Mouse (Mus musculus) gastrocnemius, postnatal 14 days (tissue): ENCODE measurements around the gene Gm20715. TPM values are rescaled to one million over a fixed set of nuclear protein-coding genes. Genes with fewer than 3 reads are reported as not detected.
"Not testable (repeated sequence)": the region's sequence is repeated elsewhere in the genome, so short reads cannot be mapped to it uniquely, and the experiment has no call there.

Source experiments
- DNase-seq: peaks from one replicate; pipeline ENCODE4 v3.0.0; 2021; ENCODE audit warnings: mixed read lengths
- intact Hi-C: fragments of 180-260 bp; cut with DNase I; formaldehyde crosslinking; loops from one replicate; pipeline ENCODE4 v1.15.1; 2025; ENCODE audit warnings: low total_unique reads
- total RNA-seq, 2 experiments: library from RNA; stranded (reverse); gene quantifications; 2 replicates each; pipeline ENCODE4 v1.2.3; 2021

Gene Gm20715
- total RNA-seq, 2 experiments from 2014 or later: not detected

- intact Hi-C loops: no loop called here
- DNase-seq: no peak
Measured at GRCm38 (mm10) chr7:6414626-6415441, 4.8 kb downstream of the Gm20715 start.

- DNase-seq: no peak
- intact Hi-C loops: no loop called here
Measured at GRCm38 (mm10) chr7:6415442-6415787, 5.3 kb downstream of the Gm20715 start.

GRCm38 (mm10) chr7:6419894-6420293, 9.8 kb downstream of the Gm20715 start:
- intact Hi-C loops: no loop called here

GRCm38 (mm10) chr7:6429381-6429780, 19.3 kb downstream of the Gm20715 start:
- no peak for DNase-seq
- intact Hi-C loops: no loop called here

More at GRCm38 (mm10) chr7:6419894-6420293, 9.8 kb downstream of the Gm20715 start:
- no peak for DNase-seq

- DNase-seq: no peak
- intact Hi-C loops: loop anchor here (5.0 to 10.0 kb wide), 2 partner anchors 73 to 494 kb away; no protein-coding TSS in a partner anchor
Measured at GRCm38 (mm10) chr7:6430342-6430741, 20.3 kb downstream of the Gm20715 start.

GRCm38 (mm10) chr7:6438388-6438787, 28.3 kb downstream of the Gm20715 start, which contains the start of gene Olfr1344:
Olfr1344 (plus strand) TSS chr7:6438688.
- intact Hi-C loops: loop anchor here (10.0 kb wide), 1 partner anchor 486 kb away; no protein-coding TSS in a partner anchor
- no peak for DNase-seq

- intact Hi-C loops: no loop called here
- no peak for DNase-seq
Measured at GRCm38 (mm10) chr7:6441173-6441572, 31.1 kb downstream of the Gm20715 start.

GRCm38 (mm10) chr7:6447771-6448170, 37.7 kb downstream of the Gm20715 start:
- no peak for DNase-seq
- intact Hi-C loops: no loop called here

GRCm38 (mm10) chr7:6455868-6456267, 45.8 kb downstream of the Gm20715 start, which contains the start of gene Olfr1336:
Olfr1336 (plus strand) TSS chr7:6456168.
- intact Hi-C loops: no loop called here
- DNase-seq: no peak

- DNase-seq: no peak
- intact Hi-C loops: no loop called here
Measured at GRCm38 (mm10) chr7:6456399-6456798, 46.3 kb downstream of the Gm20715 start.

- no peak for DNase-seq
- intact Hi-C loops: no loop called here
Measured at GRCm38 (mm10) chr7:6466951-6467350, 56.9 kb downstream of the Gm20715 start, which contains the start of gene Olfr1346. Olfr1346 (plus strand) TSS chr7:6467101.

GRCm38 (mm10) chr7:6477633-6478032, 67.6 kb downstream of the Gm20715 start:
- DNase-seq, intact Hi-C loops: not testable (repeated sequence)

- no peak for DNase-seq
- intact Hi-C loops: no loop called here
Measured at GRCm38 (mm10) chr7:6486841-6487240, 76.8 kb downstream of the Gm20715 start, which contains the start of gene Olfr5. Olfr5 (minus strand) TSS chr7:6486941.

Other genes with a start within 250 kb of the Gm20715 start
- gene Zfp444, start 238.1 kb upstream of the Gm20715 start, total RNA-seq: 1 to 10 TPM; 6.0 to 6.1 TPM
- not detected for gene Galp, start 213.2 kb upstream of the Gm20715 start, total RNA-seq
- not detected for gene Zscan5b, start 188.0 kb upstream of the Gm20715 start, total RNA-seq
- not detected for gene Epp13, start 157.6 kb upstream of the Gm20715 start, total RNA-seq
- gene Zfp667, start 123.7 kb upstream of the Gm20715 start, total RNA-seq: 1 to 10 TPM; 1.9 to 2.4 TPM
- under 1 TPM; 0.39 to 0.51 TPM for gene Zfp583, start 79.0 kb upstream of the Gm20715 start, total RNA-seq
- under 1 TPM; 0.06 to 0.11 TPM for gene Gm3854, start 66.5 kb upstream of the Gm20715 start, total RNA-seq
- gene Zfp78, start 47.0 kb upstream of the Gm20715 start, total RNA-seq: 1 to 10 TPM in 1 of 2 experiments, under 1 TPM in 1; 0.82 to 1.7 TPM
- gene Zfp28, start 27.0 kb upstream of the Gm20715 start, total RNA-seq: 1 to 10 TPM; 1.9 to 2.2 TPM
- gene Smim17, start 11.6 kb upstream of the Gm20715 start, total RNA-seq: under 1 TPM in 1 of 2 experiments, not detected in 1; 0.33 TPM
- not detected for gene Olfr1344, start 28.4 kb downstream of the Gm20715 start, total RNA-seq
- gene Olfr1336, start 45.9 kb downstream of the Gm20715 start, total RNA-seq: not detected
- not detected for gene Olfr1346, start 56.8 kb downstream of the Gm20715 start, total RNA-seq
- not detected for gene Olfr5, start 76.7 kb downstream of the Gm20715 start, total RNA-seq
- gene Olfr1347, start 89.5 kb downstream of the Gm20715 start, total RNA-seq: not detected
- gene Olfr1348, start 98.5 kb downstream of the Gm20715 start, total RNA-seq: not detected
- not detected for gene Olfr1349, start 112.7 kb downstream of the Gm20715 start, total RNA-seq
- not detected for gene Olfr1350, start 154.6 kb downstream of the Gm20715 start, total RNA-seq